Mouse (Mus musculus) embryo, embryonic 9.5 days (tissue): Measurements from ENCODE around the gene Tk1.
"Not testable (repeated sequence)": the region's sequence is repeated elsewhere in the genome, so short reads cannot be mapped to it uniquely, and the experiment has no call there.

Experiments
- DNase-seq: peaks from one replicate; pipeline ENCODE4 v3.0.0-alpha.2; 2017; ENCODE audit errors: extremely low spot score

Tk1 gene

GRCm38 (mm10) chr11:117847593-117848215, 21.8 kb upstream of the Tk1 start:
- DNase-seq, result no peak

DNA sequence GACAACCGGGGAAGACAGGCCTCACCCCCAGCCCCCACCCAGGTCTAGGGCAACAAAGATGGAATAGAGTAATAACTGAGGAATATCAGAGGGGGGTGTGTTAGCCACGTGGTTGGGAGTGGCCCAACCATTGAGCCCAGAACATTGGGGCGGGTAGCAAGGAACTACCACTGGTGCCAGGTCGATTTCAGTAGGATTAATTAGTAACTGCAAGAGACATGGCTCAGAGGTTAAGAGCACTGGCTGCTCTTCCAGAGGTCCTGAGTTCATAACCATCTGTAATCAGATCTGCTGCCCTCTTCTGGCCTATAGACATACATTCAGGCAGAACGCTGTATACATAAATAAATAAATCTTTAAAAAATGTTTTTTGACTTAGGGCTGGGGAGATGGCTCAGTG, 20.7 kb upstream of the Tk1 start:
- no peak for DNase-seq

DNA sequence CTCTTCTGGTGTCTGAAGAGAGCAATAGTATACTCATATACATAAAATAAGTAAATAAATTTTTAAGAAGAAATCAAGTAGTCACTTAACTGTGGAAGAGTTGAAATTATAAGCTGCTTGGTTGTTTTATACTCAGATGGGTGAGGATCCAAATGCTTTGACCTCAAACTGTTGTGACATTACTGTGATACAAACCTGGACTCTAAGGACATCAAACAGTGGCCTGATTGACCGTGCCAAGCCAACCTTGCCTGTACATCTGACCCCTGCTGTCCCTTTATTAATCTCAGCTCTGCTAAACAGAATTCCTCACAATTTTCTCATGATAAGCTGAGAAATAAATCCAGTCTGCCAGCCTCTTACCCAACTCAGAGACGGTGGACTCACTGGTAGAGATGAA, 19.8 kb upstream of the Tk1 start:
- DNase-seq, result no peak

GRCm38 (mm10) chr11:117844997-117845396, 19.1 kb upstream of the Tk1 start:
- no peak for DNase-seq

GRCm38 (mm10) chr11:117843434-117843833, 17.5 kb upstream of the Tk1 start:
- DNase-seq, result no peak

- no peak for DNase-seq
Observed at GRCm38 (mm10) chr11:117840910-117841309, 15.0 kb upstream of the Tk1 start.

GRCm38 (mm10) chr11:117839021-117839420, 13.1 kb upstream of the Tk1 start:
- no peak for DNase-seq

GRCm38 (mm10) chr11:117838572-117838971, 12.7 kb upstream of the Tk1 start:
- no peak for DNase-seq

DNA sequence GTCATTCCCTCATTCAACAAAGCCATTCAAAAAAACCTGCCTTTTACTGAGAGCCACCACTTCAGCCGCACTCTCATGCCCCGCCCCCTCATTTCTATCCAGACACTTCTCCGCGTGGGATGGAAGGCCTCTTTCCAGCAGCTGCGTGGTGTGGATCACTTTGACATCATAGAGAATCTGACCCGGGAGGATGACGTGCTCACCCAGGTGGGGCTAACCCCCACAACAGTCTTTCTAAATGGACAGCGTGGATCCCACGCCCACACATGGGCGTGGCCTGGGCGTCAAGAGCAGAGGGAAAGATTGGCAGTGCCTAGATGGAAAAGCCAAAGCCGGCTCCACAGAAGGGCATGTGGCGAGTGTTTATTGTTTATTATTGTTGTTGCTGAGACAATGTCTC, 10.4 kb upstream of the Tk1 start:
- DNase-seq, result no peak

DNA sequence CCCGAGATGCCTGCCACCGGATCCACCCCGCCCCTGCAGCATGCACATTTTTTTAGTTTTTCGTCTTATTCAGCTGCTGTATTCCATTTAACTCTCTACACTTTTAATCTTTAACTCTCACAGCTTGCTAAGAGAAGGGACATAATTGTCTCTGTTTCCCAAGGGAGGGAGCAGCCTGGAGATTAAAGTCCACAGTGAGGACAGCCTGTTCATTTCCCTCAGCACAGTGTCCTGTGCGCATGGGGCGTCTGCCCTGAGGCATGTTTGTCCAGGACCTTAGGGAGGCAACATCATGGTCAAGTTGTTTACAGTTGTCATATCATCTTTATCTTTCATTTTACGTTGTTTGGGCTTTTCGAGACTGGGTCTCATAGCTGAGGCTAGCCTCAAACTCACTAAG, 8.2 kb upstream of the Tk1 start:
- DNase-seq, result no peak

GRCm38 (mm10) chr11:117833509-117833908, 7.6 kb upstream of the Tk1 start:
- not testable (repeated sequence) for DNase-seq

- DNase-seq, result peak; percentile 90
Observed at GRCm38 (mm10) chr11:117832086-117832969, 6.4 kb upstream of the Tk1 start.

GRCm38 (mm10) chr11:117830401-117830800, 4.5 kb upstream of the Tk1 start:
- DNase-seq, result no peak

GRCm38 (mm10) chr11:117829671-117830215, 3.9 kb upstream of the Tk1 start:
- no peak for DNase-seq

DNA sequence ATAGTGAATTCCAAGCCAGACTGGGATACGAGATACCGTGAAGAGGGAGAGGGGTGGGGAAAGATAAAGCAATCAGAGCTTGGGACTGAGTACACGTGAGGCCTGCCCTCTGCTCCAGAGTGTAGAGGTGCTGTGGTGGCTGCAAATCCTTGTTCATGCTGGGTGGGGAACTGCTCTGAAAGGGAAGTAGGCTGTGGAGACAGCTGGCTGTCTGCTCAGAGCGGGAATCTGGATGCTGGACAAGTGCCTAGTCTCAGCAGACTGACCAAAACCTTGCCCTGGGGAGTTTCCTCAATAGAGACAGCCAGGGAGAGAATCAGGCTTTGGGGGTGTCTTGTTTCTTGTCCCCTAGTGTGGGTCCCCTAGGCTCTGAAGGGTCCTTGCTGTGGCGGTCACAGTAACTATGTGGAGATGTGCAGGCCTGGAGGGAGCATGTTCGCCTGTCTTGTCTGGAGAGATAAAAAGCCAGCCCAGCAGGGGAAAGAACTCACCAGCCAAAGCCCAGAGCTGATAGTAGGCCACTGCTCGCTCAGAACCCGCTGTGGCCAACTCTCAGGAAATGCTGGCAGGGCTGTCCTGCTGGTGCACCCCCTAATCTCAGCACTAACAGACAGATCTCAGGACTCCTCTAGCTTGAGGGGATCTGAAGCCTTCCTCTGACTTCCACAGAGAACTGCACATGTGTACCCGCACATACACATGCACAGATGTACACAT, 3.2 kb upstream of the Tk1 start:
- DNase-seq, result no peak

GRCm38 (mm10) chr11:117828149-117828887, 2.4 kb upstream of the Tk1 start:
- DNase-seq, result no peak

GRCm38 (mm10) chr11:117827386-117827785, 1.5 kb upstream of the Tk1 start:
- no peak for DNase-seq

GRCm38 (mm10) chr11:117826916-117827315, 1.0 kb upstream of the Tk1 start:
- no peak for DNase-seq

DNA sequence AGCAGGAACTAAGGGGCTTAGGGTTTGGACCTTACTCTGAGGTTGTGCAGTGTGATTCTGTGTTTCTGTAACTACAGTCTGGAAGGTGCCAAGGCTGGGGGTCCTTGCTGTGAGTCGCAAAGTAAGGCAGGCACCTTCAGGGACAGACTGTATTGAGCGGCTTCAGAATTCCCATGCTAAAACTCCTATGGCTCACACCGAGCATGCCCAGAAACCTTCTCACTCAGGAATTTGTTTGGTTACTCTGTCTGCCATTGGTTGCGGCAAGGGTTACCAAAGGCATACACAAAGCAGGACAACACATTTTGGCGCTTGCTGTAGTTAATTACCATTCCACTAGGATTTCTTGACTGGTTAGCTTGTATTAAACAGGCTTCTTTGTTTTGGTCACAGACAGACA, 272 bp upstream of the Tk1 start:
- DNase-seq, result no peak

GRCm38 (mm10) chr11:117824060-117824969, 1.6 kb downstream of the Tk1 start:
- peak; percentile 82 for DNase-seq

DNA sequence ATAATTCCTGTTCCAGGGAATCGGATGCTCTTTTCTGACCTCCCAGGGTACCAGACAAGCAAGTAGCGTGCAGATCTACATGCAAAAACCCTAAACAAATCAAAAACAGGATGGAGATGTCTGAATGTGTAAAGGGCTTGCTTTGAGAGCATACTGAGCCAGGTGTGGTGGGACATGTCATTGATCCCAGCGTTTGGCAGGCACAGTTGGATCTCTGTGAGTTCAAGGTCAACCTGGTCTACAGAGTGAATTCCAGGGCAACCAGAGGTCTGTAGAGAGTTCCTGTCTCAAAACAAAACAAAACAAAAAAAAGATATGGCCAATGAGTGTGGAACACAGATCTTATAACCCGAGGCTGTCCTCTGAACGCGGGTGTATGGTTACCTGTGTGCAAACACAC, 2.5 kb downstream of the Tk1 start:
- DNase-seq, result no peak
